Mouse (Mus musculus) splenic B cell, adult 2 months (primary cell): ENCODE results near the gene Tom1l2.
A peak's percentile ranks its signal among the peaks of the same experiment; 100 is the strongest.

ENCODE experiments used
- DNase-seq: peaks from one replicate; pipeline ENCODE4 v3.0.0-alpha.2; 2011; ENCODE audit warnings: low read depth, low spot score
- H3K27me3 ChIP-seq: 2 replicates; pipeline ENCODE4 v1.6.1; 2012; ENCODE audit warnings: mild to moderate bottlenecking, low read length, moderate library complexity, mixed read lengths; ENCODE audit not compliant: control insufficient read depth, poor library complexity, insufficient read depth, severe bottlenecking
- H3K36me3 ChIP-seq: 2 replicates; pipeline ENCODE4 v1.6.1; 2012; ENCODE audit warnings: mild to moderate bottlenecking, low read length, moderate library complexity, mixed read lengths; ENCODE audit not compliant: control insufficient read depth, poor library complexity, insufficient read depth, severe bottlenecking

The Tom1l2 gene

DNA sequence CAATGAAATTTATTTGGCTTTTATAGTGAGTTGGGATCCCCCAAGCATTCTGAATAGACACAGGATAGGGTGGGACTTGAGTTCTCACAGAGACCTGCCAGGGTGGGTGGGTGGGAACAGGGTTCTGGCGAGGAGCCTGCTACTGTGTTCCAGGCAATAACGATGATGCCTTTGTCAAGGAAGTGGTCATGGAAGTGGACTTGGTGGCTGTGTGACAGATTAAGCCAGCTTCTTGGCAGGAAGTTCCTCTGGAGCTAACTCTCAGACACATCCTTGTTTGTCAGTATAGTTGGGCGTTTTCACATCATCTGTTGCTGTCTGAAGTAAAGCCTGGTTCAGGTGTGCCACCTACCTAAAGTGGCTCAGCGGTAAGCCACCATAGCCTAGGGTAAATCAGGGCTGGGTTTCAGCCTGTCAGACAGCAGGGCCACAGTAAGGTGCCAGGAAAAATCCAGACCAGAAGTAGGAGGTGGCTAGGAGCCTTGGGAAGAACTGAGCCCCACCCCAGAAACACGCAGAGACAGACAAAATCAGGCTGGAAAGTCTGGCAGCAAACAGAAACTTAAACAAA is 8.0 kb upstream of the Tom1l2 start:
- Histone ChIP-seq H3K36me3 (no peaks in the 10 kb centered on the region), H3K27me3 (no peaks in the 10 kb centered on the region)
- no peak for DNase-seq

DNA sequence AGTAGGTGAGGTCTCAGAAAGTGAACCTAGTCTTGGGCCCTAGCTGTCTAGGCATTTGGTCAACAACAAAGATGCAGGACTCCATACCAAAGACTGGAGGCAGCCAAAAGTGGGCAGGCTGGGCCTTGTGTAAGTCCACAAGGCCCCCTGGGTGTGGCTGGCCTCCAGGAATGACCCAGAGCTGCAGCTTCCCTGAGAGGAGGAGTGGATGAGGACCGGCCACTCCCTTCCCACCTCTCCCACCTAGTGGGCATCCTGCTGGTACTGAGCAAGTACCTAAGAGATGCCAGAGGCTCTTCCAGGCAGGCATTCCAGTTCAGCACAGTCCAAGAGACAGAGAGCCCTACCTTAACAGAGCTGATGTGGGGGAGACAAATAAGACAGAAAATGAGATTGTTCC is 7.2 kb upstream of the Tom1l2 start:
- no peak for DNase-seq
- Histone ChIP-seq H3K27me3 (no peaks in the 10 kb centered on the region), H3K36me3 (no peaks in the 10 kb centered on the region)

DNA sequence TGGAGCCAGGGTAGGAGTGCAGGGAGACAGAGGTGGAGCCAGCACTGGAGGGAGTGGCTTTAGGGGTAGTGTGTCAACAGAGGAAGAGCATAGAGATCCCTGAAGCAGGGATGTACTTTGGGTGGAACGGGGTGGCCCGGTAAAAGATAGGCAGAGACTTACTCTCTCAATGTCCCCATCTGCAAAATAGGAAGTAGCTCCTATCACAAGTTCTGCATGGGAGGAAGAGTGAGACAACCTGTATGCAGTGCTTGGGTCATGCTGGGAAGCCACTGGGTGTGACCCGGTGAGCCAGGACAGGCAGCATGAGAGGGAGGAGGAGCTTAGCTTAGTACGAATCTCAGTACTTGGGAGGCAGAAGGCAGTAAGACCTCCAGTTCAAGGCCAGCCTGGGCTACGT is 6.4 kb upstream of the Tom1l2 start:
- Histone ChIP-seq H3K27me3 (no peaks in the 10 kb centered on the region), H3K36me3 (no peaks in the 10 kb centered on the region)
- peak; percentile 27 for DNase-seq

DNA sequence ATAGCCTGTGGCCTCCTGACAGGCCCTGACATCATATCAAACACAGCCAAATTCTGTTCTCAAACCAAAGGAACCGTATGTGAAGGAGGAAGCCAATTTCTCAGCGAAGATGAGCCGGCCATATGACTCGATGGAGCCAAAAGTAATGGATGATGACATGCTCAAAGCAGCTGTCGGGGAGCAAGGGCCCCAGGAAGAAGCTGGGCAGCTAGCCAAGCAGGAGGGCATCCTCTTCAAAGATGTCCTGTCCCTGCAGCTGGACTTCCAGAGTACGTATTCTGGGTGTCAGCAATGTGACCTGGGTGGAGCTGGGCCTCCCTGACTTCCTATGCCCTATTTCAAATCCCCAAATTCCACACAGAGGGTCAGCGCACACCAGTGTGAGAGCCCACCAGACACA is 5.8 kb upstream of the Tom1l2 start:
- DNase-seq, result no peak
- H3K27me3 ChIP-seq, result no peaks in the 10 kb centered on the region
- H3K36me3 ChIP-seq, result no peaks in the 10 kb centered on the region

DNA sequence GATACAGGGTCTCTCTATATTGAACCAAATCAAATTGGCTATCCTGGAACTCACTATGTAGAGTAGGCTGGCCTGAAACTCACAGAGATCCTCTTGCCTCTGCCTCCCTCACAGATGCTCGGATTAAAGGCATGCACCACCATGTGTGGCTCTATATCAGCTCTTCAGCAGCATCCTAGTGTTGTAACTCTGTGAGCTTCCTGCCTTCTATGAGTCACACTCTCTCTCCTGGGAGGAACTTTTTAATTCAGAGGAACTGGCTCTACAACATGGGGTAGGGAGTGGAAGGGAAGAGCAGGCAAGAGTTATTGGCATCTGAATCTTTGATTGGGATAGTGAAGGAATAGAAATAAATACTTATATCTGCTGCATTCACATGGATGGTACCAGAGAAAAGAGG is 4.4 kb upstream of the Tom1l2 start:
- no peak for DNase-seq
- H3K36me3 ChIP-seq, result no peaks in the 10 kb centered on the region
- H3K27me3 ChIP-seq, result no peaks in the 10 kb centered on the region

DNA sequence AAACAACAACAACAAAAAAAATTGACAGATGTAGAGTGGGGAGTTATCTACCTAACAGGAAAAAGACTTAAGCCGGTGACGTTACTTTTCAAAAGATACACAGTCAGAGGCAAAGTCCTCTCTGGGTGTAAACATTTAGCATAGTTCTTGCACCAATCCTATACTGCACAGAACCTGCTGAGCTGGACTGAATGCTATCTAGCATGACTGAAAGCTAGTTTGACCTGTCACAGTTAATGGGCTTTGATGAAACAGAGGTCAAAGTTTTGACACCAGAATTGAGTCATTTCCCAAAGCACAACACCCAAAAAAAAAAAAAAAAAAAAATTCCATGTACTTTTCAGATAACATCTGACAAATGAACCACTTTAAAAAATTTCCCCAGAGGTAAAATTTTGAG is 3.2 kb upstream of the Tom1l2 start:
- Histone ChIP-seq H3K36me3 (no peaks in the 10 kb centered on the region), H3K27me3 (no peaks in the 10 kb centered on the region)
- DNase-seq, result no peak

DNA sequence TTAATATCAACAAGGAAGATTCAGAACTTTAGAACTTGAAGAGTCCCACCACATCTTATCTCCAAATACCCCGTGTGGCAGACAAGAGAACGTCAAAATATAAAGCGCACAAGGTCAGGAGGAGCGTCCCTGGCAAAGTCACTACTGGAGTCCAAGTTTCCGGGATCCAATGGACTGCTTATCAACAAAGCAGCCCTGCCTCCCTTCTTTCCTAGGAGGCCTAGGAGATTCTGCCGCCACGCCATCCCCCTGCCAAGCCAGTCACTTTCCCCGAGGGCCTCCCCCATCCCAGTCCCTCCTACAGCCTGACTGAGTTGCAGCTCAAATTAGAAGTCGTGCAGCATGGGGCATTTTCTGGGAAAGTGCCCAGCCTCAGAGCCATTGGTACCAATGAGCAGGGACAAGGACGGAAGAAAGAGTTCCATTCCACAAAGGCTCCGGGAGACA is 757 bp downstream of the Tom1l2 start:
- Histone ChIP-seq H3K27me3 (no peaks in the 10 kb centered on the region), H3K36me3 (no peaks in the 10 kb centered on the region)
- peak; percentile 7 for DNase-seq

DNA sequence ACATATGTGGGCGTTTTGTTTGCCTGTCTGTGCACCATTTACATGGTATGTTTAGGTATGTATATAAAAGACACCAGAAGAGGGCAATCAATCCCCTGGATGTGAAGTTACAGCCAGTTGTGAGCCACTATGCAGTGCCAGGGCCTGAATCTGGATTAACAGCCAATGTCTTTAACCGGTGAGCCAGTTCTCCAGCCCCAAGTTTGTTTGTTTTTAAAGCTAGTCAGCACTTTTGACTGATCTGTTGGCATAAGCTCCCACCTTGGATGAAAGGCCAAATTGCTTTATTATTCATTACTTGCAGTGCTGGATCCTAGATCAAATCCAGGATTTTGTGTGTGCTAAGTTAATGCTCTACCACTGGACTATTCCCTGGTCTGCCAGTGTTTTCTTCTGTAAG is 1.3 kb downstream of the Tom1l2 start:
- no peaks in the 10 kb centered on the region for H3K36me3 ChIP-seq
- peak; percentile 42 for DNase-seq
- H3K27me3 ChIP-seq, result no peaks in the 10 kb centered on the region

DNA sequence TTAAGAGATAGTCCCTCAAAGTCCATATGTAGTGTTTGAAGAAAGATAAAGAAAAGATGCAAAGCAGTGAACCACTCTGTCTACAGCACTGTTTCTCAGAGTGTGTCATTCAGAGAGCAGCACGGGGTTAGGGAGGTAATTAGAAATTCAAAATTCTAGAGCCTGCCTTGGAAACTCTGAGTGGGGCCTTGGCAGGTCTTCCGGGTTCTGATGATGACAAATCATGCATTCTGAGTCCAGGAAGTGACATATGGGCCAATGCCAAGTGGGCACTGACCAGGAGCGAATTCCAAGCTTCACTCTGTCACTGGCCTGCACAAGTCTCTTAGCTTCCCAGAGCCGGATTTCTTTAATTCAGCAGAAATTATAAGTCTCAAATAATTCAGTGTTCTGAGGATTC is 6.2 kb downstream of the Tom1l2 start:
- DNase-seq, result no peak
- H3K27me3 ChIP-seq, result no peaks in the 10 kb centered on the region
- H3K36me3 ChIP-seq, result no peaks in the 10 kb centered on the region

DNA sequence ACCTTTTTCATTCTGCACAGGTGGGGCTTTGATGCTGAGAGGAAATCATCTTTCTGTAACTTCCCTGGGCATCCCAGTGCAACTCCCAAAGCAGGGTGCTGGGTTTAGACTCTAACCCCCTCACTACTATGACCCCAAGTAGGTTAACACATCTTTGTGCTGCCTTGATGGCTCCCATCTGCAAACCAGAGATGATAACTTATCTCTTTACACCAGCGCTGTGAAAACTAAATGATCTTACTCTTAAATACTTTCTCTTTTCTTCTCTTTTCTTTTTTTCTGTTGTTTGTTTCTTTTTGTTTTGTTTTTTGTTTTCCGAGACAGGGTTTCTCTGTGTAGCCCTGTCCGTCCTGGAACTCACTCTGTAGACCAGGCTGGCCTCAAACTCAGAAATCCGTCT is 6.8 kb downstream of the Tom1l2 start:
- H3K36me3 ChIP-seq, result no peaks in the 10 kb centered on the region
- no peak for DNase-seq
- no peaks in the 10 kb centered on the region for H3K27me3 ChIP-seq

DNA sequence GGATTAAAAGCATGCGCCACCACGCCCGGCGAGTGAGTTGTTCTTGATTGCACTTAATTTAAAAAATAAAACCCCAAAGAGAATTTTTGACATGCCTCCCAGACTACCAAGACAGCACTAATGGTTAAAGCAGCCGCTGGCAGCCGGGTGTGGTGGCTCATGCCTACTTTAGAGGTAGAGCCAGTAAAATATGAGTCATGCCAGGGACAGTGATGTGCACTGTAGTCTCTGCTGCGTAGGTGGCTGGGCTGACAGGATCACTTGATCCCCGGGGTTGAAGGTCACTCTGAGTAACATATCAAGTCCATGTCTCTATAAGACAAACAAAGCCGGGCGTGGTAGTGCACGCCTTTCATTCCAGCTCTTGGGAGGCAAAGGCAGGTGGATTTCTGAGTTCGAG is 13.3 kb downstream of the Tom1l2 start:
- Histone ChIP-seq H3K27me3 (no peaks in the 10 kb centered on the region), H3K36me3 (no peaks in the 10 kb centered on the region)
- DNase-seq, result no peak

DNA sequence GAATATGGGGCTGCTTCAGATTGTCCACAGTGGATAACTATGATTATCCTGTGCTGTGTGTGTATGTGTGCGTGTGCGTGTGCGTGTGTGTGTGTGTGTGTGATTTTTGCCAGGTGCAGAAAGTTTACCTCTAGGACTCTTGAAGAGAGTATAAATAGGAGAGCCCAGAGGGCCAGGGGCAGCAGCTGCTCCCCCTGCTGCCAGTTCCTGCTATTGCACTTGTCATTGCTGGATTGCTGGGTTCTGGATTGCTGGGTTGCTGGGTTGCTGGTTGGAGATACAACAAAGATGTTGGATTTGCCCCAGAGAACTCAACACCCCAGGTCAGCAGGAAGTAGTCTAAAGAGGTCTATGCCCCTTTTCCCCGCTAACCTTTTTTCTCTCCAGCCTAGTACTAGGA is 14.4 kb downstream of the Tom1l2 start:
- no peaks in the 10 kb centered on the region for H3K36me3 ChIP-seq
- no peaks in the 10 kb centered on the region for H3K27me3 ChIP-seq
- DNase-seq, result peak; percentile 71

DNA sequence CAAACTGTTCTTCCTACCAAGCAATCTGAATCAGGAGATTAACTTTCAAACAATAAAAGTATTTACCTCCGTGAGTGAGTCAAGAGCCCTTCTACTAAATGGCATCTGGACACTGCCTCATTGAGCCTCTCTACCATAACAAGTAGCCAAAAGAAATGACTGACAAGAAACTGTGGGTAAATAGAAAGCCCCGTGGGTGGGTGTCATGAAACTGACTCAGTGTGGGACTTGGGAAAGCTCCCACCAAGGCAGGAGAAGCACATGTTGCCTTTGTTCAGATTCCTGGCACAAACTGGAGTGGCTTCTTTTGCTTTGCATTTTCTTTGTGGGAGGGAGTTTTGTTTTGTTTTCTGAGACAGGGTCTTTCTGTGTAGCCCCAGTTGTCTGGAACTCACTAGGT is 16.9 kb downstream of the Tom1l2 start:
- DNase-seq, result no peak

DNA sequence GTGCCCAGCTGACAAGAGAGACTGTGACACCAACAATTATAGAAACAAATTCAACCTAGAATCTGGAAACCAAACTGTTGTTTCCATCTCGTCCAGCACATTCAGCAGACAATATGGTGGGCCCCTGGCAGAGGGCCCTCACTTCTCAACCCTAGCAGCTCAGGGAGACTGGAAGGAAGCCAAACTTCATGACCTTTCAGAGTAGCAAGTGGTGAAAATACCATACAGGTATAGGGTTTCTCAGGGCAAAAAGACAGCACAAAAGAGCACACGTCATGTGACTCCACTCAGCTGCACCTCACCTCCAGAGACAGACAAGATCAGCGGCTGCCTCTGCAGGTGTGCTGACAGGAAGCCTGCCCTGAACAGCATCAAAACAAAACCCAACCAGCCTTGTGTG is 18.6 kb downstream of the Tom1l2 start:
- Histone ChIP-seq H3K36me3 (no peaks in the 10 kb centered on the region), H3K27me3 (no peaks in the 10 kb centered on the region)
- peak; percentile 11 for DNase-seq

More for the DNA sequence above, 16.9 kb downstream of the Tom1l2 start:
- H3K27me3 ChIP-seq, result no peaks in the 10 kb centered on the region
- no peaks in the 10 kb centered on the region for H3K36me3 ChIP-seq

DNA sequence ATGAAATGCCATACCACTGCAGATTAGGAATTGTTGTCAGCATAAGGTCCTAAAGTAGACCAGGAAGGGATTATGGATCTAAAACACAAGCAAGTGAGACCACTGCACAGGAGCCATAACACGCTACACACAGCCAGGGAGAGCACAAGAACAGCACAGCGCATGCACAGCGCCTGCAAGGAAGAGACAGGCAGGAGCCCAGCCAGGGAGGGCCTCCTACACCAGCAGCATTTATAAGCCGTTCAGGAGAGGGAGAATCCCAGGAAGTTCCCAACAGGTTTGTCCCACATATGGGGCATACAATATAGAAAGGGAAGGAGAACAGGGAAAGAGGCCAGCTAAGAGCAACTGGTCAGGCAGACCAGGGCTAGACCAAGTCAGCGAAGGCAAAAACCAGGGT is 19.2 kb downstream of the Tom1l2 start:
- H3K27me3 ChIP-seq, result no peaks in the 10 kb centered on the region
- no peaks in the 10 kb centered on the region for H3K36me3 ChIP-seq
- no peak for DNase-seq

DNA sequence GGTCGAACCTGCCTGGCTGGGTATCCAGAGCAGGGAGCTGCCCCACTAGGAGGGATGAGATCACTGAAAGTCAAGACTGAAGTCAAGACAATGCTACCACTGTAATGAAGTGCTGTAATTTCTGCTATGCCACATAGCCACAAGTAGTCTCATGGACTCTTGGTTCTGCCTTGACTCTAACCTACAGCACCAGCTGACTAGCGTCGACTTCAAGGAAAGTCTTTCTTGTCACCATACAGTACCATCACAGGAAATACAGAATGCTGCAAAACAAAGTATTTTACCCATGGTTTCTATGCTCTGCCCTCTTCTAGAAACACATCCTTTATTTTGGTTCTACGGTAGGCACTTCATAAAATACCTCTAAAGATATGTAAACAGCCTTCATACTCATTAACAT is 22.2 kb downstream of the Tom1l2 start:
- no peak for DNase-seq
- H3K27me3 ChIP-seq, result no peaks in the 10 kb centered on the region
- no peaks in the 10 kb centered on the region; the same call in 1 of the 2 replicates for H3K36me3 ChIP-seq
